Mouse (Mus musculus): ENCODE results near the gene Sycp2l.

DNA sequence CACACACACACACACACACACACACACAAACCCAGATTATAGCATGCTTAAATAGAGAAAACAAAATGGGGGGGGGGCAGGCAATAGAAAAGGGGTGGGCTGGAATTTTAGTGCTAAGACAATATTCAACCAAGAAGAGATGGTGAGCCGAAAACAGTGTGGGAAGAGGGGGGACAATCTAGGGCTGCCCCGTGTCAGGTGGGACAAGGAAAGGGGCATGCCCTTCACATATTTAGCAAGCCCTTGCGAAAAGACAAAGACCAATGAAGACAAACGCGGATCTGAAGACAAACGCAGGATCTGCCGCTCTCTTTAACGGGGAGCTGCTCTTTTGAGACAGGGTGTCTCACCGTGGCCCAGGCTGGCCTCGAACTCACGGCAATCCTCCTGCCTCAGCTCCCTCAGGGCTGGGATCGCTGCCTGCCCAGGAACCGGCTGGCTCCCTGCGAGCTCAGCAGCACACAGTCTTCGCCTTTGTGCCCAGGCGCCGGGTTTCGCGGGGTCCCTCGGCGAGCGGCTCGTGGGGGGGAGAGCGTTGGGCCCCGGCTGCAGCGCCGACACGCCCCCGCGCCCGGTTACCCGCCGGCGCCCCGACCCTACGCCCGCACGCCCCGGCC, 105.7 kb downstream of the Sycp2l start:
- TF ChIP-seq CTCF (IDR thresholded peaks at IDR 0.05; ENCODE audit: extremely low read depth, insufficient read length, insufficient replicate concordance, low read depth, low read length): no peak
- no peak for TF ChIP-seq POLR2A (IDR thresholded peaks at IDR 0.05; ENCODE audit: low read depth, low read length)

Measured in small intestine, adult 2 months (tissue).